Mouse (Mus musculus): ENCODE measurements around the gene Rnf40. TPM values are rescaled to one million over a fixed set of nuclear protein-coding genes. Genes with fewer than 3 reads are reported as not detected.

Gene Rnf40
- polyA plus RNA-seq, 1 experiment from 2014 or later, result 50.3 TPM

DNA sequence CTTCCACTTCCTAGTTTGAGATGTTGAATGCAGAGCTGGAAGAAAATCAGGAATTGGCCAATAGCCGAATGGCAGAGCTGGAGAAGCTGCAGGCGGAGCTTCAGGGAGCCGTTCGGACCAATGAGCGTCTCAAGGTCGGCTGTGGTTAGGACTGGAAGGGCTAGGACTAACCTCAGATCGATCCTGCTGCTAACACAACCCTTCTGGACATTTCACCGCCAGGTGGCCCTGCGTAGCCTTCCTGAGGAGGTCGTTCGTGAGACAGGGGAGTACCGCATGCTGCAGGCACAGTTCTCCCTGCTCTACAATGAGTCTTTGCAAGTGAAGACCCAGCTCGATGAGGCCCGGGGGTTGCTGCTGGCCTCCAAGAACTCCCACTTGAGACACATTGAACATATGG lies 4.0 kb downstream of the Rnf40 start:
- H3K4me3 ChIP-seq (ENCODE audit: low read depth, low read length), result no peak overlapping the region
- no peak overlapping the region for H3K9ac ChIP-seq (ENCODE audit: low read depth, low read length)
- H3K27me3 ChIP-seq (ENCODE audit: control insufficient read depth, insufficient read depth, low read depth, low read length), result no peaks in the 10 kb centered on the region
- ATAC-seq, result no peak
- H3K9me3 ChIP-seq (replicated peaks; ENCODE audit: control insufficient read depth, low read length, poor library complexity, severe bottlenecking), result no peaks in the 10 kb centered on the region
- H3K27ac ChIP-seq (ENCODE audit: low read length), result no peak overlapping the region
- peaks cover 9% of the 10 kb centered on the region for H3K4me1 ChIP-seq (ENCODE audit: control insufficient read depth, insufficient read depth, low read length)
- WGBS, result 92% methylated on average over 14 of the region's 14 CpGs
- H3K4me2 ChIP-seq (ENCODE audit: low read length), result no peak overlapping the region
- H3K36me3 ChIP-seq (ENCODE audit: control insufficient read depth, insufficient read depth, low read length), result peaks cover 66% of the 10 kb centered on the region

DNA sequence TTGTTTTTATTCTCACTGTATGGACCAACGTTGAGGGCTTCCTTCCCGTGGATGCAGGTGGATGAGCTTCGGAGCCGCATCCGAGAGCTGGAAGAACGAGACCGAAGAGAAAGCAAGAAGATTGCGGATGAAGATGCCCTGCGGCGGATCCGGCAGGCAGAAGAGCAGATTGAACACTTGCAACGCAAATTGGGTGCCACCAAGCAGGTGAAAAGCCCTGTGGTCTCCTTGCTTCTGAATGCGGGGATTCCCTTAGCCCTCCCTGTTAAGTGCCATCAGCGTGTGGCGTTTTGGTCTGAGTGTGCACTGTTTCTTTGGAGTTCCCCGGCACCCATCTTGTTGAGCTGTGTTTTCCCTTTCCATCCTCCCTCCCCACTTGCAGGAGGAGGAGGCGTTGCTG lies 8.2 kb downstream of the Rnf40 start:
- H3K4me2 ChIP-seq (ENCODE audit: low read length), result no peak overlapping the region
- no peak for ATAC-seq
- 97% methylated on average over 17 of the region's 17 CpGs for WGBS
- no peaks in the 10 kb centered on the region for H3K27me3 ChIP-seq (ENCODE audit: control insufficient read depth, insufficient read depth, low read depth, low read length)
- H3K9ac ChIP-seq (ENCODE audit: low read depth, low read length), result no peak overlapping the region
- no peak overlapping the region for H3K27ac ChIP-seq (ENCODE audit: low read length)
- H3K36me3 ChIP-seq (ENCODE audit: control insufficient read depth, insufficient read depth, low read length), result peaks cover 63% of the 10 kb centered on the region
- no peak overlapping the region for H3K4me3 ChIP-seq (ENCODE audit: low read depth, low read length)
- H3K9me3 ChIP-seq (replicated peaks; ENCODE audit: control insufficient read depth, low read length, poor library complexity, severe bottlenecking), result no peaks in the 10 kb centered on the region
- no peaks in the 10 kb centered on the region for H3K4me1 ChIP-seq (ENCODE audit: control insufficient read depth, insufficient read depth, low read length)

DNA sequence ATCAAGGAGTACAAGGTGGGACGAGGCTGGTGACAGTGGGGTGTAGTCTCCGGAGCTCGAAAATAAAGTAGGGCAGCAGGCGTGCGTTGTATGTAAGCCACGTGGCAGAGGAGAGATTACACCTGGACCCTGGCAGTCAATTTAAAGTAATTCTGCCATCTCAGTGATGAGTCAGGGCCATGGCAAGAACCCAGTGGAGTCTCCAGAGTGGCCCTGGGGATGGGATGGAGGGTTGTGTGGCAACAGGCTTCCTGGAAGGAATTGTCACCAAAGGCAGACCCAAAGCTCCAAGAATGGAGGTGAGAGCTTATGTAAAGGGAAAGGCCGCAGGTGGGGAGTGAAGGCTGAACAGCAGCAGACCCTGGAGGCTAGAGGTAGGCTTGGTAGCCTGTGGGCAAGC lies 12.0 kb downstream of the Rnf40 start:
- Histone ChIP-seq H3K36me3 (ENCODE audit: control insufficient read depth, insufficient read depth, low read length) (peaks cover 37% of the 10 kb centered on the region), H3K9me3 (replicated peaks; ENCODE audit: control insufficient read depth, low read length, poor library complexity, severe bottlenecking) (no peaks in the 10 kb centered on the region), H3K27me3 (ENCODE audit: control insufficient read depth, insufficient read depth, low read depth, low read length) (no peaks in the 10 kb centered on the region), H3K9ac (ENCODE audit: low read depth, low read length) (no peak overlapping the region), H3K4me1 (ENCODE audit: control insufficient read depth, insufficient read depth, low read length) (no peaks in the 10 kb centered on the region), H3K27ac (ENCODE audit: low read length) (no peak overlapping the region), H3K4me2 (ENCODE audit: low read length) (no peak overlapping the region), H3K4me3 (ENCODE audit: low read depth, low read length) (no peak overlapping the region)
- WGBS, result 98% methylated on average over 7 of the region's 7 CpGs
- no peak for ATAC-seq

DNA sequence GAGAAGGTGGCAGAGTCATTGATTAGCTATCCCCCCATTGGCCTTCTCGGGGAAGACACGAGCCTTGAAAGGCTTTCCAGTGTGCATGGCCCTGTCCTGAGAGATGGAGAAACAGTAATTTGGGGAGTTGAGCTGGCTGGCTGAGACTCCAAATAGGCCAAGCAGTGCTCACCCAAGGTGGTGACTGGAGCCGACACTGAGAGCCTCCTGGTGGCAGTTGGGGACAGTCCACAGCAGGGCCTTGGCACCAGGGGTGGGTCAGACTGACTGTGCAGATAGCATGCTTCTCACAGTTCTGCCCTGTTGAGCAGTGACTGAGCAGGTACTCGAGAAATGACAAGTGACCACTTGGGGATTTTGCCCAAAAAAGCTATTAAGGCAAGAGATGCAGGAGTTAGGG lies 13.2 kb downstream of the Rnf40 start:
- H3K4me2 ChIP-seq (ENCODE audit: low read length), result no peak overlapping the region
- peaks cover 26% of the 10 kb centered on the region for H3K36me3 ChIP-seq (ENCODE audit: control insufficient read depth, insufficient read depth, low read length)
- no peak overlapping the region for H3K4me3 ChIP-seq (ENCODE audit: low read depth, low read length)
- no peaks in the 10 kb centered on the region for H3K27me3 ChIP-seq (ENCODE audit: control insufficient read depth, insufficient read depth, low read depth, low read length)
- H3K9me3 ChIP-seq (replicated peaks; ENCODE audit: control insufficient read depth, low read length, poor library complexity, severe bottlenecking), result no peaks in the 10 kb centered on the region
- no peaks in the 10 kb centered on the region for H3K4me1 ChIP-seq (ENCODE audit: control insufficient read depth, insufficient read depth, low read length)
- H3K9ac ChIP-seq (ENCODE audit: low read depth, low read length), result no peak overlapping the region
- H3K27ac ChIP-seq (ENCODE audit: low read length), result no peak overlapping the region
- no peak for ATAC-seq
- 90% methylated on average over 4 of the region's 4 CpGs for WGBS

DNA sequence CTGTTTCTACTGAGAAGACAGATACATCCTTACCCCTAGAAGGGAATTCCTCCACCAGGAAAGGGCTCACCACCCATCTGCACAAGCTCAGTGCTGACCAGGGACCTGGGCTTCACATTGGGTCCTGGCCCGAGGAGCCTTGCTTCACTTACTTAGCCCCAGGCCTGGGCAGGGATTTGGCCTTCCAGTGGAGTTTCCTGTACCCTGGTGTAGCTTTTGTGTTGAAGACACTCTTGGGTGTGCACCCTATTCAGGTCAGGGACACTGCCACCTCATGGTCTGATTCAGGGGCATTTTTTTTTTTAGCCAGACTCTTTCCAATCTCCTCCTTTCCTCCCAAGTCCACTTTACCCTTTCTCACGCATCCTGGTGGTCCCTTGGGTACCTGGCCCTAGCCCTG lies 14.3 kb downstream of the Rnf40 start:
- Histone ChIP-seq H3K27me3 (ENCODE audit: control insufficient read depth, insufficient read depth, low read depth, low read length) (no peaks in the 10 kb centered on the region), H3K4me1 (ENCODE audit: control insufficient read depth, insufficient read depth, low read length) (no peaks in the 10 kb centered on the region), H3K9ac (ENCODE audit: low read depth, low read length) (no peak overlapping the region), H3K4me2 (ENCODE audit: low read length) (no peak overlapping the region), H3K4me3 (ENCODE audit: low read depth, low read length) (no peak overlapping the region), H3K36me3 (ENCODE audit: control insufficient read depth, insufficient read depth, low read length) (peaks cover 14% of the 10 kb centered on the region), H3K27ac (ENCODE audit: low read length) (no peak overlapping the region), H3K9me3 (replicated peaks; ENCODE audit: control insufficient read depth, low read length, poor library complexity, severe bottlenecking) (no peaks in the 10 kb centered on the region)
- 88% methylated on average over 2 of the region's 2 CpGs for WGBS
- no peak for ATAC-seq

DNA sequence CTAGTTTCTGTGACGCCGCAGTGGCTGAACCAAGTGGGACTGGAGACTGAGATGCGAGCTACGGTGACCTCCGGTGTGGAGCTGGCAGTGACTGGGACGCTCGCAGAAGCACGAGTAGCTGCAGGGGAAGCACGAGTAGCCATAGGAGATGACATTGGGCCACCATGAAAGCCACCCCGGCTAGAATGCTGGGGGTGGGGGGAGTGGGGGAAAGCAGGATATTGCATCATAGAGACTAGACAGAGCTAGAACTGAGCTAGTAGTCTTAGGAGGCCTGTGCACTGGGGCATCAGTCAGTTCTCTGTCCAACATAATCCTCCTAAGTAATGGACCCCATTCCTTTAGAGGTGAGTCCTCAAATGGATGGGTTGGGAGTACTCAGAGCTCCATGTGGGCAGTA lies 15.7 kb downstream of the Rnf40 start:
- Histone ChIP-seq H3K36me3 (ENCODE audit: control insufficient read depth, insufficient read depth, low read length) (peaks cover 14% of the 10 kb centered on the region), H3K27me3 (ENCODE audit: control insufficient read depth, insufficient read depth, low read depth, low read length) (no peaks in the 10 kb centered on the region), H3K4me1 (ENCODE audit: control insufficient read depth, insufficient read depth, low read length) (no peaks in the 10 kb centered on the region), H3K27ac (ENCODE audit: low read length) (no peak overlapping the region), H3K9ac (ENCODE audit: low read depth, low read length) (no peak overlapping the region), H3K9me3 (replicated peaks; ENCODE audit: control insufficient read depth, low read length, poor library complexity, severe bottlenecking) (no peaks in the 10 kb centered on the region), H3K4me2 (ENCODE audit: low read length) (no peak overlapping the region), H3K4me3 (ENCODE audit: low read depth, low read length) (no peak overlapping the region)
- WGBS, result 93% methylated on average over 10 of the region's 10 CpGs
- ATAC-seq, result no peak

DNA sequence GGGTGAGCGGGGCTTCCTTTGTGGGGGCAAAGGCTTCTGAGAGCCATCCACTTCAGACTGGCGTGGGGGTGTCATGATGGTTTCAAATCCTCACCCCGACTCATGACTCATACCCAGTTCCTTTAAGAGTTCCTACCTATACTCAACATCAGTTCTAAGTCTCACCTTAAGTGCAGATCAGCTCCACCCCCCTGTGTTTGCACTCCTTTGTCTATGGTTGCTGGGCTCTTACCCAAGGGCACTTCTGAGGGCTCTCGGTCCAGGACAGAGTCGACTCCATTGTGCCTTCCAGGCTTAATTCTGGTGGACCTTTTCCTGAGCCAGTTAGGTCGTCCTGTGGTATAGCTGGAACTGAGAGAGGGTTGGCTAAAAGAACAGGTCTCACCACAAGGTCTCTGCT lies 18.6 kb downstream of the Rnf40 start:
- Histone ChIP-seq H3K27me3 (ENCODE audit: control insufficient read depth, insufficient read depth, low read depth, low read length) (no peaks in the 10 kb centered on the region), H3K4me2 (ENCODE audit: low read length) (no peak overlapping the region), H3K27ac (ENCODE audit: low read length) (no peak overlapping the region), H3K4me1 (ENCODE audit: control insufficient read depth, insufficient read depth, low read length) (no peaks in the 10 kb centered on the region), H3K9me3 (replicated peaks; ENCODE audit: control insufficient read depth, low read length, poor library complexity, severe bottlenecking) (no peaks in the 10 kb centered on the region), H3K9ac (ENCODE audit: low read depth, low read length) (no peak overlapping the region), H3K4me3 (ENCODE audit: low read depth, low read length) (no peak overlapping the region), H3K36me3 (ENCODE audit: control insufficient read depth, insufficient read depth, low read length) (peaks cover 36% of the 10 kb centered on the region)
- WGBS, result 90% methylated on average over 6 of the region's 6 CpGs
- ATAC-seq, result no peak

DNA sequence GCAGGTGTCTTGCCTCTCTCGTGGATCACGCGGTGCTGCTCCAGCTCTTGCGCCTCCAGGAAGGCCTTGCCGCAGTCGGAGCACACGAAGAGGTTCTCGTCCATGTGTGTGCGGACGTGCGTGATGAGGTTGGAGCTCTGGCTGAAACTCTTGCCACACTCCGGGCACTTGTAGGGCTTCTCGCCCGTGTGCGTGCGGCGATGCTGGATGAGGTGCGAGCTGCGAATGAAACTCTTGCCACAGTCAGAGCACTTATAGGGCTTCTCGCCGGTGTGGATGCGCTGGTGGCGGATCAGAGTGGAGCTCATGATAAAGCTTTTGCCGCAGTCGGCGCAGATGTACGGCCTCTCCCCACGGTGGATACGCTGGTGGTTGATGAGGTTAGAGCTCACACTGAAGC lies 22.4 kb downstream of the Rnf40 start:
- H3K9me3 ChIP-seq (replicated peaks; ENCODE audit: control insufficient read depth, low read length, poor library complexity, severe bottlenecking), result no peaks in the 10 kb centered on the region
- no peak overlapping the region for H3K4me3 ChIP-seq (ENCODE audit: low read depth, low read length)
- H3K36me3 ChIP-seq (ENCODE audit: control insufficient read depth, insufficient read depth, low read length), result peaks cover 33% of the 10 kb centered on the region
- H3K27ac ChIP-seq (ENCODE audit: low read length), result no peak overlapping the region
- no peak overlapping the region for H3K9ac ChIP-seq (ENCODE audit: low read depth, low read length)
- WGBS, result 96% methylated on average over 29 of the region's 29 CpGs
- no peak for ATAC-seq
- H3K4me2 ChIP-seq (ENCODE audit: low read length), result no peak overlapping the region
- H3K4me1 ChIP-seq (ENCODE audit: control insufficient read depth, insufficient read depth, low read length), result peaks cover 11% of the 10 kb centered on the region
- H3K27me3 ChIP-seq (ENCODE audit: control insufficient read depth, insufficient read depth, low read depth, low read length), result no peaks in the 10 kb centered on the region

DNA sequence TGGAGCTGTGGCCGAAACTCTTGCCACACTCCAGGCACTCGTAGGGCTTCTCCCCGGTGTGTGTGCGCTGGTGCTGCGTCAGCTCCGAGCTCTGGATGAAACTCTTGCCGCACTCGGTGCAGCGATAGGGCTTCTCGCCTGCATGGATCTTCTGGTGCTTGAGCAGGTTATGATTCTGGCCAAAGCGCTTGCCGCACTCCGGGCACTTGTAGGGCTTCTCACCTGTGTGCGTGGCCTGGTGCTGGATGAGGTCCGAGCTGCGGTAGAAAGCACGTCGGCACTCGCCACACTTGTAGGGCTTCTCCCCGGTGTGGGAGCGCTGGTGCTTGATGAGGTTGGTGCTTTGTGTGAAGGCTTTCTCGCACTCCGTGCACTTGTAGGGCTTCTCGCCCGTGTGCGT lies 23.0 kb downstream of the Rnf40 start:
- H3K4me1 ChIP-seq (ENCODE audit: control insufficient read depth, insufficient read depth, low read length), result peaks cover 15% of the 10 kb centered on the region
- no peak overlapping the region for H3K4me2 ChIP-seq (ENCODE audit: low read length)
- peaks cover 33% of the 10 kb centered on the region for H3K36me3 ChIP-seq (ENCODE audit: control insufficient read depth, insufficient read depth, low read length)
- ATAC-seq, result no peak
- no peak overlapping the region for H3K27ac ChIP-seq (ENCODE audit: low read length)
- no peaks in the 10 kb centered on the region for H3K9me3 ChIP-seq (replicated peaks; ENCODE audit: control insufficient read depth, low read length, poor library complexity, severe bottlenecking)
- no peaks in the 10 kb centered on the region for H3K27me3 ChIP-seq (ENCODE audit: control insufficient read depth, insufficient read depth, low read depth, low read length)
- no peak overlapping the region for H3K9ac ChIP-seq (ENCODE audit: low read depth, low read length)
- no peak overlapping the region for H3K4me3 ChIP-seq (ENCODE audit: low read depth, low read length)
- 96% methylated on average over 26 of the region's 26 CpGs for WGBS

DNA sequence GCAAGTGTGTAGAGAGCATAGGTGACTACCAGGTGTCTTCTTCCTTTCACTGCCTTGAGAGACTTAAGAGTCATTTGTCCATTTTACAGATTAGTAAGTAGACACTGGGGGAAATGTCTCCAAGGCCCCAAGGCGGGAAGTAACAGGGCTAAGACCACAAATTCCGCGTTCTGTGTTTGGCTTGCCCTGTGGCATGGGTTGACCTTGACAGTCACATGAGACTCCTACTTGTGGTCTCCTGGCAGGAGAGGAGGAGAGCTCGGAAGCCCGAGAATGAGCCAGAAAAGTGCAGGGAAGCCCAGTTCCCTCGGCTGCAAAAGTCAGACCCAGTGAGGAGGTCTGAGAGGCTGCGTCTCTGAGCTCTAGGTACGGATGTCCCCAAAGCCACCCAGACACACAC lies 24.9 kb downstream of the Rnf40 start:
- Histone ChIP-seq H3K4me1 (ENCODE audit: control insufficient read depth, insufficient read depth, low read length) (peaks cover 23% of the 10 kb centered on the region), H3K27me3 (ENCODE audit: control insufficient read depth, insufficient read depth, low read depth, low read length) (no peaks in the 10 kb centered on the region), H3K4me2 (ENCODE audit: low read length) (peak overlapping the region; percentile 95), H3K36me3 (ENCODE audit: control insufficient read depth, insufficient read depth, low read length) (peaks cover 33% of the 10 kb centered on the region), H3K9me3 (replicated peaks; ENCODE audit: control insufficient read depth, low read length, poor library complexity, severe bottlenecking) (no peaks in the 10 kb centered on the region), H3K27ac (ENCODE audit: low read length) (no peak overlapping the region), H3K4me3 (ENCODE audit: low read depth, low read length) (peak overlapping the region; percentile 100; the same call in 1 of the 2 replicates), H3K9ac (ENCODE audit: low read depth, low read length) (no peak overlapping the region)
- WGBS, result 86% methylated on average over 8 of the region's 8 CpGs
- ATAC-seq, result no peak

Measured in midbrain, embryonic 16.5 days (tissue).